Mouse (Mus musculus): ENCODE data around the gene Git2. TPM values are rescaled to one million over a fixed set of nuclear protein-coding genes. Genes with fewer than 3 reads are reported as not detected.

The Git2 gene
- total RNA-seq, 1 experiment from 2014 or later = 86.3 TPM

GRCm38 (mm10) chr5:114769786-114770185 lies 5.5 kb downstream of the Git2 start:
- ATAC-seq (replicated peaks; ENCODE audit: low read depth, poor library complexity, severe bottlenecking) = peak; percentile 14; the same call in 1 of the 2 replicates

DNA sequence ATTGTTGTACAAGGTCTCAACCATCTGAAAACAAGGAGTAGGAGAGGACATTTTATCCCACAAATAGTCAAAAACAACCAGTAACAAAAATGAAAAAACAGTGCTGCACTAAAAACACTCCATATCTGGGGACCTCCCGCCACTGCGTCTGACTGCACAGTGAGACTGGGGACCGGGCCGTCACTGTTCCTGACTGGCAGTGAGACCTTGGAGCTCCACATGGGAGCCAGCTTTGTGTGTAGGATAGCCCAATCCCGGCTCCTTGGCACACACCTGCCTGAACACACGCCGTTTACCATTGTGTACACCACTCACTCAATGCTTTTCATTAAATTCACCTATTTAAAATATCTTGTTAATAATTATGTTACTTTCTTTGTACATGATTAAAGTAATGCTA lies 8.1 kb downstream of the Git2 start:
- ATAC-seq (replicated peaks; ENCODE audit: low read depth, poor library complexity, severe bottlenecking) = no peak

DNA sequence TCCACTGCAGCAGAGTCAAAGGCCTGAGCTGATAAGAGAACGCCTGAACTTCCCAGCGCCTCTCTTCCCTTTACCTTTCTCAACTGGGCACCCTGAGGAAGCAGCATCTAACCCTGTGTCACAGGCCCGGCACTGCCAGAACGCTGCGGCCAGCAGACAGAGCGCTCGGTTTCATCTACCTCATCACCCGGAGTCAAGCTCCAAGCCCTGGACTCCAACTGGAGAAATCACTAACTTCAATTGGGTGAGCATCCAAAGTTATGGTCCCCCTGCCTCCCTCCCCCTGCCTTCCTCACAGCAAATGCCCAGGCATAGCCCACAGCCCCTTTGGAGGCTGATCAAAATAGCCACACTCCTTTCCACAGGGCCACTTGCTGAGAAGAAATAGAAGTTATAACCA lies 8.6 kb downstream of the Git2 start:
- no peak for ATAC-seq (replicated peaks; ENCODE audit: low read depth, poor library complexity, severe bottlenecking)

DNA sequence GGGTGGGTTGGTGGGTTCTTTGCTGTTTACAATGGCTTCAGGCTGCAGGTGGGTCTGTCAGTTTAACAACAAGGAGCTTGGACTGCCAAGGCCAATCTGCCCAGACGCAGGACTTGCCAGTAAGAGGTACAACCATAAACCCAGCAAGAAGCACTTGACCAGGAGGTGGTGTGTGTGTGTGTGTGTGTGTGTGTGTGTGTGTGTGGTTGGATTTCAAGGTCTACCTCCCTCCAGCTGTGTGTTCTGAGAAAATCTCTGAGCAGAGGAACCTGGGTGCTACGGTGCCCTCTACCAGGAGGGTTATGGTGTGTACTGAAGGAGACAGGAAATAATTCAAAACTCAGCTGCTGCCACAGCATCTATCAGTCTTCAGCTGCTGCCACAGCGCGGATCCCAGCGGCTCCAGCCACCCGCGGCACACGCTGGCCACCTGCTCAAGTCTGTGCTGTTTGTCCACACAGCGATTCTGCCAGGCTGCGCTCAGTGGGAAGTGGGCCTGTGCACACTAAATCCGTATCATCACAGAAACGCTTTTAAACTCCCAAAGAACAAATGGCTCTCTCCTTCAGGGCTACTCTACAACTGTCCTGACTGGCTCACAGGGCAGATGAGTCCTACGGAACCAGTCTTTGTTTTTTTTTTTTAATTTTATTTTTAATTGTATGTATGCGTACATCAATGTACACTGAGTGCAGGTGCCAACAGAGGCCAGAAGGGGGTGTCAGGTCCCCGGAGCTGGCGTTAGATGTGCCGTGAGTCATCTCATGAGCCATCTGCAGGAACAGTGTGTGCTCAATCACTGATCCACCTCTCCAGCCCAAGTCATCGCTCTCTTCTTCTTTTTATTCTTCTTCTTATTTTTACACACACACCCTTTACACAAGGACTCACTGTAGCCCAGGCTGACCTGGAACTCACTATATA lies 10.2 kb downstream of the Git2 start:
- ATAC-seq (replicated peaks; ENCODE audit: low read depth, poor library complexity, severe bottlenecking) = 0 out of 2 replicates have a peak, but pooled peaks have one; percentile 32

GRCm38 (mm10) chr5:114761980-114762379 lies 13.3 kb downstream of the Git2 start:
- ATAC-seq (replicated peaks; ENCODE audit: low read depth, poor library complexity, severe bottlenecking) = no peak

- ATAC-seq (replicated peaks; ENCODE audit: low read depth, poor library complexity, severe bottlenecking) = no peak
These were observed 15.7 kb downstream of the Git2 start for GRCm38 (mm10) chr5:114759536-114760090.

DNA sequence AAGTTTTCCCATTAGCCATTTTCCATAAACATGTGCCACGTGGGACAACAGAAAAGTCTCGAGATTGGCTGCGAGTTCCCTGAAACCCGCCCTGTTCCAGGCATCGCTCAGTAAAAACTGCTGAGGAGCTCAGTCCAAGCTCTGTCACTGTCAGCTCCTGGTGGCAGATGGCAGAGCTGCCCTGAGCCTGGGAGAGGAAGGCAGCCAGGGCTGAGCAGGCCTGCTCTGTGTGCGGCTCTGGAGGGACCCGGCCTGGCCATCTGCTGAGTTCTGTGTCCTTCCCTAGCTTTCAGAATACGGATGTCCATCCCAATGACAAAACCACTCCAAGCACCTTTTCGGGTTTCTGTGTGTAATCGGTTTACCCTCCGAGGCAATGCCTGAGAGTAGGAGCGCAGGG lies 21.9 kb downstream of the Git2 start:
- no peak for ATAC-seq (replicated peaks; ENCODE audit: low read depth, poor library complexity, severe bottlenecking)

DNA sequence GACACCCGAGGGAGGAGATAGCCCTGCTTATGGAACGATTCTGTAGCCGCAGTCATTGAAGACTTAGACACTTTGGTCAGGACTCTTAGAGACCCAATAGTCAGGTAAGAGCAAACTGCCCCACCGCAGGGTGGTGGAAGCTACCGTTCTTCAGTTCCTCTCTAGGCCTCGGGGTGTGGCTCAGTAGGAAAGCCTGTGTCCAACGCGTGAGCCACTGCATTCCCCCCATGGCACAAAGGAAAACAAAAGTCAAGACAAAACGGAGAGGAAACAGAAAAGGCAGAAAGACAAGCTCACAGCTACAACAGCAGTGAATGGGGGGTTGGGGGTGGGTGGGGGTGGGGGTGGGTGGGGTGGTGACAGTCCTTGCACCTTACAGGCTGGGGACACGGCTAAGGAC lies 22.9 kb downstream of the Git2 start:
- ATAC-seq (replicated peaks; ENCODE audit: low read depth, poor library complexity, severe bottlenecking) = no peak

DNA sequence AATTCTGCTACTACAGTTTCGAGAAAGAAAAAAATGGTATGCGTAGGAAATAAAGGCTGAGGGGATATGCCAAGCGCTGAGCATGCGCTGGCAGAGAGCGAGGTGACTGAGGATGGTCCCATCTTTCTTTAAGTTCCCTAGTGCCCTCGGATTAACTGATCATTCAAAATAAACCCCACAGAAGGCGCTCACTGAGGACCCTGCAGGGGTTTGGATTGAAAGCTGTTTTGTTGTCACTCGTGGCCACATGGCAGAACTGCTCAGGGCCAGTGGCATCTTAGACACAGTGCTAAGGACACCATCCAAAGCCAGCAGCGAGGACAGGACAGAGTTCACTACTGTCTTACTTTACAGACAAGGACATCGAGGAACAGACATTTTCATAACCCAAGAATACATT lies 25.0 kb downstream of the Git2 start:
- ATAC-seq (replicated peaks; ENCODE audit: low read depth, poor library complexity, severe bottlenecking) = no peak

DNA sequence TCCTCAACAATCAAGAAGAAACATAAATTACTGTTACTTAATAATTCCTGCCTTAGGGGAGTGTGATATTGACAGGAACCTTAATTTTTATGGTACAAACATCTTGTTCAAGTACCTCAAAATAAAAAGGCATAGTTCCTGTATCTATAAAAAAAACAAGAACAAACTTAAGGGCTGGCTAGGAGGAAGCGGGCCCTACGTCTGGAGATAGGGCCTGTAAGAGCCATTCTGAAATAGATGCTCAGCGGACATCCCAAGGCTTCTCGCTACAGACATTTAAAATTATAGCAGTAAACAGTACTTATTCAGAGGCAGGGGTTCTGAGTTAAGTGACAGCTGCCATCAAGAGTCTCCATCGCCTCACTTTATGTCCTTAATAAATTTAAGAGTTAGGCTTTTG lies 27.8 kb downstream of the Git2 start:
- no peak for ATAC-seq (replicated peaks; ENCODE audit: low read depth, poor library complexity, severe bottlenecking)

DNA sequence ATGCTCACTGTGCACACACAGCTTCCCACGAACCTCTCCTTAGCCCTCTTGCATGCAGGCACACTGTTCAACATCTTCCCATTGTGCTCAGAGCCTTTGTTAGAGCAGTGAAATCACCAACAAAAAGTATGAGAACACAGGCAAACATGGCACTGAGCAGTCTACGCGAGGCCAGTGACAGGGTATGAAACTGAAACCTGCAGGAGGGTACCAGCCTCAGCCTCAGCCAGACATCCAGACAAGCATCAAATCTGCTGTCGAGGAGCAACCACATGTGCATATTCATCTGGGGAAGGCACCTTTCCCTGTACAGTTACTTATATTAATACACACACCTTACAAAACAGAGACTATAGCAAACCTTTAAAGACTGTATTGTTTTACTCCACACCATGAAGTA lies 28.4 kb downstream of the Git2 start:
- no peak for ATAC-seq (replicated peaks; ENCODE audit: low read depth, poor library complexity, severe bottlenecking)

GRCm38 (mm10) chr5:114745581-114745980 lies 29.7 kb downstream of the Git2 start:
- ATAC-seq (replicated peaks; ENCODE audit: low read depth, poor library complexity, severe bottlenecking) = peak; percentile 74

GRCm38 (mm10) chr5:114743697-114744090 lies 31.6 kb downstream of the Git2 start:
- no peak for ATAC-seq (replicated peaks; ENCODE audit: low read depth, poor library complexity, severe bottlenecking)

DNA sequence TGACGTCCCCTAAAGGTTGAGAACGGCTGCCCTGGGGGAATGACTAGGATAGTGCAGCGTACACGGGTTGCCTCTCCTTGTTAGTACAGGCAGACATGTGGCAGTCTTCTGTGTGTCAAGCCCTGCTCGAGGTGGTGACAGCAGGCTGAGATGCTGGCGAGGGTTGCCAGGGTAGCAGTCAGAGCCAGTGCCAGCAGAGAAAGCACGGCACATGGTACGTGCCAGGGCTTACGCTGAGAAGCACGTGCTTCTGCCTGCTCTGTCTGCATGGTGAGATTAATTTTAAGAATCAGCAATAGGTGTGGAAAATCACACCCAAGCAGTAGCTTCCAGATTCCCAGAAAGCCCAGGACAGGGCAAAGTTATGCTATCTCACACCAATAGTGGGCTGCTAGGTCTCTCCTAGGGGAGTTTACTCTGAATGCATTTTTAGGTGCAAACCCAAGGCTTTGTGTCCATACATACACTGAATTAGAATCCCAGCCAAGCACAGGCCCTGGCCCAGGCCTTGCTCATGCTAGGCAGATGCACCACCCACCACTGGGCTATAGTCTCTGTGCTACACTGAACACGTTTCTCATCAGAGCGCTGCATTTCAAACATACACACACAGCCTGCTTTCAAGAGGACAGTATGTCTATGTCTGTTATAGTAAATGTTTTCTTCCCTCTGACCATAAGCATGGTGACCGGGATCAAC lies 32.2 kb downstream of the Git2 start:
- ATAC-seq (replicated peaks; ENCODE audit: low read depth, poor library complexity, severe bottlenecking) = no peak

GRCm38 (mm10) chr5:114742572-114742971 lies 32.7 kb downstream of the Git2 start:
- ATAC-seq (replicated peaks; ENCODE audit: low read depth, poor library complexity, severe bottlenecking) = no peak

- no peak for ATAC-seq (replicated peaks; ENCODE audit: low read depth, poor library complexity, severe bottlenecking)
These were observed 34.7 kb downstream of the Git2 start for GRCm38 (mm10) chr5:114740595-114740994.

- no peak for ATAC-seq (replicated peaks; ENCODE audit: low read depth, poor library complexity, severe bottlenecking)
These were observed 36.5 kb downstream of the Git2 start for GRCm38 (mm10) chr5:114738707-114739241.

DNA sequence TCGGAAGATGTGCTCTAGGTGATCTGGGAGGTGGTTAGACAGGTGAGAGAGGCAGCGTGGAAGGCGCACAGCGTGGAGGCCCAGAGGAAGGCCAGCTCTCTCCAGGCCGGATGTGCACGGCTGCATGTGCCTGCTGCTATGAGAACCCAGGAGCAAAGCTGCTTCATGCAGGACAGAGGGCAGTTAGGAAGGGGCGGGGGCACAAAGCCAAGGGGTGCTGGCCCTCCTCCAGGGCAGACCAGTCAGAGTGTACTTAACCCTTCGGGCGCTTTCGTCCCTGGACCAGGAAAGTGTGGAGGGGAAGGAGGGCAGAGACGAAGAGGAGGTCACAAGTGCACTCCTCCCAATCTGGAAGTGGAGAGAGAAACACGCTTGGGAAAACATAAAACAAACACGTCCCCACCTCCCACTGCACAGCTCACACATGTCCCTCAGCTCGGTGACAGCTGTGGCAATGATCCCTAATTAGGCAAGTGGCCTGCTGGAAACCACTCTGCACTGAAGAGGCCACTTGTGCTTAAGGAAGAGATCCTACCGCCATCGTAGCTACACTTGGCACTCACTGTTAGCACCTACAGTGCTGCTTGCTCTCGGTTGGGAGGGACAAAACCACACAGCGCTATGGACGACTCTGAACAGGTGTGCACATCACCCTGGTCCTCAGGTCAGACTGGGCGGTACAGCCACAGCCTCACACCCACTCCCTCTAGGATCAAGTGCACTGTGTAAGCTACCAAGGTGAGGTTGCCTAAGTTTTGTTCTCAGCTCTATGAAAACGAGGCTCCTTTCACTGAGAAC lies 38.0 kb downstream of the Git2 start:
- ATAC-seq (replicated peaks; ENCODE audit: low read depth, poor library complexity, severe bottlenecking) = no peak

DNA sequence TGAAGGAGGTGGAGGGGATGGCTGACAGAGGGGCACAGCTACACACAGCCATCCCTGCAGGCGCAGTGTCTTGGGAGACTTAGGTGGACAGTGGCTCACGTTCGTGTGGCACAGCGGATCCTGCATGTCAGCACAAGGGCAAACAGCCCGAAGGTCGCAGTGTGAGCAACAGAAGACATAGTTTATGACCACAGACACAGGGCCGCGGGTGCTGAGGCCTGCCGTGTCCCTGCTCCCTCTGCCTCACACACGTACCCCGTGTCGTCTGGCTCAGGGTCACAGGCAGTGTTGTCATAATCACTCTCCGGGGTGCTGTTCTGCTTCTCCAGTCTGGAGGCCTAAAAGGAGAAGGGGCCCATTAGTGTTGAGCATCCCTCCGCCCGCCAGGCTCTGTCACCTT lies 41.7 kb downstream of the Git2 start:
- ATAC-seq (replicated peaks; ENCODE audit: low read depth, poor library complexity, severe bottlenecking) = no peak

DNA sequence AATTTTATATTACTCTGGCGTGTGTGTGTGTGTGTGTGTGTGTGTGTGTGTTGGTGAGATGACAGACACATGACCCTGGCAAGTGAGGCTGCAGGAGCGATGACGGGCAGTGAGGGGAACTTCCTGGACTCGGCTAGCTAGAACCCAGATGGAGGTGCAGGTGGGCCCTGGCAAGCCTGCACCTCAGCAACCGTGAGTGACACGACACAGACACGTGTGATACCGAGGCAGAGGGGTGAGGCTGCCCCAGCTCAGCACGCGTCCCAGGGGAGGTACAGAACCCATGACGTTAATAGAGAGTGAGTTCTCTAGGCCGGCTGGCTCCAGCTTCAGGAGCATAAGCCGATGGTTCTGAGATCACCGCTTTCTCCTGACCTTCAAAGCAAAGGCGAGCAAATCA lies 43.3 kb downstream of the Git2 start:
- no peak for ATAC-seq (replicated peaks; ENCODE audit: low read depth, poor library complexity, severe bottlenecking)

All from common myeloid progenitor, adult 5-6 weeks (primary cell).